In the genomic region with DNA sequence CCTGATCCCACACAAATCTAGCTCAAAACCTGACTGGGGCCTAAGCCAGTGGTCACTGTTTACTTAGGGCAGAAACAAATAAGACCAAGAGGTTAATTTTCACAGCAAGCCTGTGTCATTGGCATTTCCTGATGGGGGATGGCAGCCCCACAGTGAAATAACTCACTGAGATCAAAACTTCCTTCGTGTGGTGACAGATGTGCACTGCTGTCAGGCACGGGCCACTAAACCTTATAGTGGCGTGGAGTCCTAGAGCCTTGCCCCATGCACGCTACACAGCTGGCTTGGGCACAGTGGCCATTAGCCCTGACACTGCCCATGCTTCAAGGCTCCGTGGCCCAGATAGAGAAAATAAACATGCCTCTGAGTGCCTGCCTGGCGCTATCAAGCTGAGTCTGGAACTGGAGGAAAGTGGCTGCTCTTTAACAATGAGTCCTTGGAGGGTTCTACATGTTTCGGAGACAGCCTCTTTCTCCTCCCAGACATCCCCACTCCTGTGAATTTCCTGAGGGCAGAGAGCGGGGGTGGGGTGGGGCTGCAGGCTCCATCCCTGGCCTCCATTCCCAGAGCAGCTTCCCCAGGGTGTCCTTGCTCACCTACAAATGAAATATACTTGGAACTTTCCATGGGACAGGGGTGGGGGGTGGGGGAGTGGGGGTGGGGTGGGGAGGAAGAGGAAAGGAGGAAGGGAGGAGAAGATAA, we compare ENCODE assay signal across 10 mouse cellular contexts. TPM values are rescaled to one million over a fixed set of nuclear protein-coding genes. Genes with fewer than 3 reads are reported as not detected.
A peak's percentile ranks its signal among the peaks of the same experiment; 100 is the strongest.
DNase-seq lines count a peak whose midpoint lies in the region; ATAC-seq and TF ChIP-seq lines count a peak whose summit lies in the region.
"Had no signal": no experiment of that assay in that cellular context is flagged by ENCODE, and none has a peak within 500 bp of the region (broad histone marks: within the 10 kb centered on the region; RNA-seq: fewer than 3 reads in every experiment).

No protein-coding gene starts in this region.

- WGBS in heart, embryonic 11.5 days (ENCODE audit: insufficient replicate concordance): 24% methylated on average over 8 of the region's 8 CpGs
- WGBS in lung, adult 2 months: 24% methylated on average over 8 of the region's 8 CpGs
- 47% methylated on average over 8 of the region's 8 CpGs for WGBS in hindbrain, embryonic 13.5 days
- WGBS in neural tube, embryonic 13.5 days: 45% methylated on average over 8 of the region's 8 CpGs

- H3K4me3 ChIP-seq in heart, embryonic 11.5 days (ENCODE audit: low read depth, low read length): 0 out of 2 replicates have a peak overlapping the region, but pooled peaks have one; percentile 0
- no peak overlapping the region for H3K4me3 ChIP-seq in lung, adult 2 months (replicated peaks; ENCODE audit: extremely low read depth, low read depth, low read length)
- no peak overlapping the region for H3K4me3 ChIP-seq in hindbrain, embryonic 13.5 days
- no peak overlapping the region for H3K4me3 ChIP-seq in neural tube, embryonic 13.5 days
- H3K4me3 ChIP-seq: embryonic facial prominence, embryonic 15.5 days; neural tube, embryonic 12.5 days had no signal

- peak overlapping the region; percentile 29 for H3K4me2 ChIP-seq in heart, embryonic 11.5 days
- no peak overlapping the region for H3K4me2 ChIP-seq in hindbrain, embryonic 13.5 days
- H3K4me2 ChIP-seq in neural tube, embryonic 13.5 days: no peak overlapping the region
- H3K4me2 ChIP-seq: embryonic facial prominence, embryonic 15.5 days; neural tube, embryonic 12.5 days had no signal

- peaks cover 34% of the 10 kb centered on the region for H3K4me1 ChIP-seq in heart, embryonic 11.5 days (ENCODE audit: control insufficient read depth, insufficient read depth, low read length)
- peaks cover 3% of the 10 kb centered on the region; the same call in 1 of the 2 replicates for H3K4me1 ChIP-seq in lung, adult 2 months (ENCODE audit: control insufficient read depth, insufficient read depth, low read length)
- H3K4me1 ChIP-seq in hindbrain, embryonic 13.5 days (replicated peaks): peaks cover 20% of the 10 kb centered on the region
- H3K4me1 ChIP-seq in neural tube, embryonic 13.5 days (replicated peaks): peaks cover 22% of the 10 kb centered on the region

- no peak for TF ChIP-seq POLR2A in lung, adult 2 months (IDR thresholded peaks at IDR 0.05; ENCODE audit: borderline replicate concordance, extremely low read depth, low read depth, low read length)

- no peaks in the 10 kb centered on the region for H3K27me3 ChIP-seq in heart, embryonic 11.5 days (ENCODE audit: control insufficient read depth, insufficient read depth, low read length)
- H3K27me3 ChIP-seq in hindbrain, embryonic 13.5 days: no peaks in the 10 kb centered on the region
- H3K27me3 ChIP-seq in neural tube, embryonic 13.5 days: no peaks in the 10 kb centered on the region
- H3K27me3 ChIP-seq: embryonic facial prominence, embryonic 15.5 days; neural tube, embryonic 12.5 days had no signal

- peak overlapping the region; percentile 77 for H3K27ac ChIP-seq in heart, embryonic 11.5 days (ENCODE audit: low read depth, low read length)
- peak overlapping the region; percentile 12; the same call in 1 of the 2 replicates for H3K27ac ChIP-seq in hindbrain, embryonic 13.5 days
- H3K27ac ChIP-seq in neural tube, embryonic 13.5 days (replicated peaks): peak overlapping the region; percentile 34; the same call in 1 of the 2 replicates
- H3K27ac ChIP-seq: embryonic facial prominence, embryonic 15.5 days; neural tube, embryonic 12.5 days had no signal

- TF ChIP-seq CTCF in lung, adult 2 months (IDR thresholded peaks at IDR 0.05; ENCODE audit: insufficient read depth, low read length): no peak

- DNase-seq in heart, postnatal 4 days: no peak
- peak; percentile 9 for DNase-seq in lung, postnatal 36 days
- DNase-seq in lung, adult 2 months: no peak
- no peak for DNase-seq in urinary bladder, adult 2 months (ENCODE audit: low spot score)
- no peak for DNase-seq in spleen, postnatal 36 days (ENCODE audit: low spot score in 2 of 2)

- no peak for ATAC-seq in heart, embryonic 11.5 days (replicated peaks; ENCODE audit: insufficient number of reproducible peaks, low FRiP score, low TSS enrichment)
- ATAC-seq in hindbrain, embryonic 13.5 days (ENCODE audit: low FRiP score): no peak
- 0 out of 2 replicates have a peak, but pooled peaks have one; percentile 34 for ATAC-seq in neural tube, embryonic 13.5 days (ENCODE audit: low read depth)

- H3K36me3 ChIP-seq in heart, embryonic 11.5 days (ENCODE audit: control insufficient read depth, insufficient read depth, low read length): no peaks in the 10 kb centered on the region
- no peaks in the 10 kb centered on the region for H3K36me3 ChIP-seq in hindbrain, embryonic 13.5 days
- no peaks in the 10 kb centered on the region for H3K36me3 ChIP-seq in neural tube, embryonic 13.5 days
- H3K36me3 ChIP-seq: embryonic facial prominence, embryonic 15.5 days; neural tube, embryonic 12.5 days had no signal

- H3K9ac ChIP-seq in heart, embryonic 11.5 days (ENCODE audit: low read depth, low read length): no peak overlapping the region
- 0 out of 2 replicates have a peak overlapping the region, but pooled peaks have one; percentile 19 for H3K9ac ChIP-seq in hindbrain, embryonic 13.5 days
- no peak overlapping the region for H3K9ac ChIP-seq in neural tube, embryonic 13.5 days
- H3K9ac ChIP-seq: embryonic facial prominence, embryonic 15.5 days; neural tube, embryonic 12.5 days had no signal

- H3K9me3 ChIP-seq in heart, embryonic 11.5 days (replicated peaks; ENCODE audit: control insufficient read depth, low read length): no peaks in the 10 kb centered on the region
- no peaks in the 10 kb centered on the region for H3K9me3 ChIP-seq in hindbrain, embryonic 13.5 days
- H3K9me3 ChIP-seq in neural tube, embryonic 13.5 days: no peaks in the 10 kb centered on the region
- H3K9me3 ChIP-seq: embryonic facial prominence, embryonic 15.5 days; neural tube, embryonic 12.5 days had no signal

RNA-seq across cellular contexts. Expression of a gene that starts 52.9 kb away (rescaled TPM):
- 130 and 151 TPM in 2 replicates for polyA plus RNA-seq in heart, embryonic 11.5 days (2014; fragmentation: Nextera tagmentation; extraction: Ambion mirVana)
- total RNA-seq in heart, postnatal 4 days (2021): 10 to 100 TPM; 55.8 to 57.1 TPM
- polyA plus RNA-seq in lung, adult 2 months (2012; rRNA removed): 41.6 and 59.7 TPM in 2 replicates
- polyA plus RNA-seq in hindbrain, embryonic 13.5 days (2015; fragmentation: Nextera tagmentation; extraction: Ambion mirVana): 120 and 126 TPM in 2 replicates
- polyA plus RNA-seq in neural tube, embryonic 13.5 days (2015; fragmentation: Nextera tagmentation; extraction: Ambion mirVana): 136 and 148 TPM in 2 replicates
- polyA plus RNA-seq in urinary bladder, adult 2 months (2012; rRNA removed): 64.9 and 79.5 TPM in 2 replicates

Comparison
In these comparisons a context has a peak if more than half of its experiments do, and no peak if none do; other contexts are left out.
1. H3K27ac ChIP-seq: peak in every context shown above with its lines; median percentile 77 in heart, embryonic 11.5 days; 34 in neural tube, embryonic 13.5 days; 12 in hindbrain, embryonic 13.5 days.